Mouse (Mus musculus) spleen, adult 2 months (tissue): ENCODE measurements around the gene Gmcl1.

Source experiments
- CTCF ChIP-seq: fragments of 200-500 bp; IDR thresholded peaks from 2 replicates; pipeline ENCODE4 v1.5.1; 2011; ENCODE audit warnings: mild to moderate bottlenecking, inconsistent platforms; ENCODE audit not compliant: insufficient read depth, insufficient read length, insufficient replicate concordance; ENCODE audit errors: extremely low read depth
- POLR2A ChIP-seq: fragments of 200-500 bp; IDR thresholded peaks from 2 replicates; pipeline ENCODE4 v1.6.1; 2011; ENCODE audit warnings: low read depth, low read length, inconsistent platforms

- TF ChIP-seq CTCF: no peak
- TF ChIP-seq POLR2A: no peak
Observed at GRCm38 (mm10) chr6:86653026-86653425, 80.2 kb downstream of the Gmcl1 start.
